Mouse (Mus musculus) stomach, postnatal 0 days (tissue): ENCODE results near the gene Naif1.

Experiments
- CTCF ChIP-seq: IDR thresholded peaks from 2 replicates; pipeline ENCODE4 v1.5.1; 2016; ENCODE audit warnings: antibody characterized with exemption, low read depth, mild to moderate bottlenecking, moderate library complexity
- EP300 ChIP-seq: optimal IDR thresholded peaks from 2 replicates; pipeline ENCODE3; 2016; ENCODE audit warnings: antibody characterized with exemption

DNA sequence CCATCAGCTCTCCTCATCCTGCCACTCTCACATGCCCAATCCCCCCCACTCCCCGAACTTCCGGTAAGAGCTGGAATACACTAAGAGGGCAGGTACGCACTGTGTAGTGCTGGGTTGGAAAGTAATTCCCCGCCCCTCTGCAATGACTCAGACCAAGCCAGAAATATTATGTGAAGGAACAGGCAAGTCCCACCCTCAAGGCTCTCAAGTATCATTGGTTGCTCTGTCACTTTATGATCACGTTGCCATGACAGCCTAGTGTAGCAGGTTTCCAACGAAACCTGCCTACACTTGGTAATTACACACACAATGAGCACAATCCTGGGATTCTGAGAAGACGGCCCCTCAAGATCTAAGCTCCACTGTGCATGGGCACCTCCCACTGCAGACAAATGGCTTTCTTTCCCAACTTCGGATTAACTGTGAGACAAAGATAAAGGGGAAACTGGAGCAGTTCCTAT lies 22.0 kb upstream of the Naif1 start:
- TF ChIP-seq CTCF (no peak), EP300 (no peak)
